Mouse (Mus musculus) heart, postnatal 0 days (tissue): ENCODE measurements around the gene Gm44511.

Experiments
- CTCF ChIP-seq: IDR thresholded peaks from 2 replicates; pipeline ENCODE4 v1.5.1; 2016; ENCODE audit warnings: antibody characterized with exemption, control low read depth, low read depth
- EP300 ChIP-seq: IDR thresholded peaks from 2 replicates; pipeline ENCODE4 v1.6.1; 2016; ENCODE audit warnings: antibody characterized with exemption, low read depth

DNA sequence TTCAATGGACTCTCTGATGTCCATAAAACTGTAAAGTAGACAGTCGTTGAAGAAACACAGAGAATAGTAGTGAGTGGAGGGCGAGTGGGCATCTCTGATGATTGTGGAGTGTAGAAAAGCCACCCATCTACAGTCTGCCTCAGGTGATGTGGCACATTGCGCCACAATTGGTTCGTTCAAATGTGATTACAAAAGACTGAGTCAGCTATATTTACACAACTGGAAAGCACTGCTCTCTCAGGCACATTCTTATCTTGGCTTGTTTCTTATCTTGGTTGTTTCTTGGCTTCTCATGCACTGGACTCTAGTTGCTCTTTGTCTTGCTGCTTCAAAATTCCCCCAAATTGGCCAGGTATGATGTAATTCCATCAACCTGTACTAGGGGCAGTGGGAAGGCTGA is 9.5 kb upstream of the Gm44511 start:
- TF ChIP-seq CTCF: no peak
- no peak for TF ChIP-seq EP300
